Mouse (Mus musculus): Measurements from ENCODE around the gene Hhat.

DNA sequence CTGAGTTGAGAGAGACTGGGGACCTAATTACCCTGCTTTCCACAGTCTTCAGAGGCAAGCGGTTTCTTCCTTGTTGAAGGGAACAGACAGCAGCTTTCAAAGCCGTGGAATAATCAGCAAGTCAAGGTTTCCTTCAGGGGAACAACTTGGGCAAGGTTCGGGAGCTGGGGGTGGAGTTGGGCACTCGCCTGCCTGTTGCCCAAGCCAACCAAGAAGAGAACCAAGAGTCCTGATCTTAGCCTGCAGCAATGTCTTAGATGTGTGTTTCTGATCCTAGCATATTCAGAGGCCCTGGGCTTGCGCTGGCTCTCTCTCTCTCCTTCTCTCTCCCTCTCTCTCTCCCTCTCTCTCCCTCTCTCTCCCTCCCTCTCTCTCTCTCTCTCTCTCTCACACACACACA lies 93.8 kb downstream of the Hhat start:
- no peak for TF ChIP-seq MAFK (IDR thresholded peaks at IDR 0.05; ENCODE audit: borderline replicate concordance, low read depth, low read length)
- TF ChIP-seq CTCF (IDR thresholded peaks at IDR 0.05 in 2 of 3, conservative IDR thresholded peaks at IDR 0.05 in 1 of 3; ENCODE audit: control insufficient read depth in 1 of 3, insufficient read depth in 1 of 3, low read depth in 2 of 3, low read length in 3 of 3, poor library complexity in 1 of 3, severe bottlenecking in 1 of 3) = no peak
- TF ChIP-seq MAZ (IDR thresholded peaks at IDR 0.05; ENCODE audit: low read depth, low read length) = no peak
- TF ChIP-seq POLR2AphosphoS5 (IDR thresholded peaks at IDR 0.05; ENCODE audit: borderline replicate concordance, low read depth, low read length) = no peak

All from MEL (cell line).